Mouse (Mus musculus) hindbrain, embryonic 15.5 days (tissue): Measurements from ENCODE around the gene Col4a4. TPM values are rescaled to one million over a fixed set of nuclear protein-coding genes. Genes with fewer than 3 reads are reported as not detected.

Source experiments
- polyA plus RNA-seq: library from polyadenylated mRNA; unstranded; fragments of >200 nt; fragmentation: Nextera tagmentation; extraction: Ambion mirVana; gene quantifications from 2 replicates; pipeline ENCODE4 v1.2.1, GENCODE M21; 2015

The Col4a4 gene
- polyA plus RNA-seq, 1 experiment from 2014 or later = 0.25 TPM

Other genes with a start within 250 kb of the Col4a4 start
- 0.26 and 0.28 TPM in 2 replicates for gene Col4a3, start 72 bp upstream of the Col4a4 start, polyA plus RNA-seq
- 368 and 374 TPM in 2 replicates for gene Mff, start 138.0 kb upstream of the Col4a4 start, polyA plus RNA-seq
- gene Tm4sf20, start 181.6 kb upstream of the Col4a4 start, polyA plus RNA-seq = 0.21 TPM in 1 of 2 replicates, not detected in the other
- not detected in 2 replicates for gene Gm47791, start 184.4 kb upstream of the Col4a4 start, polyA plus RNA-seq